Mouse (Mus musculus) brain, embryonic 14.5 days (tissue): ENCODE measurements around the gene Fzd2. TPM values are rescaled to one million over a fixed set of nuclear protein-coding genes. Genes with fewer than 3 reads are reported as not detected.

Experiments used
- DNase-seq: peaks from one replicate; pipeline ENCODE4 v3.0.0-alpha.2; 2011; ENCODE audit warnings: low read depth
- CTCF ChIP-seq: fragments of 200-500 bp; IDR thresholded peaks from 2 replicates; pipeline ENCODE4 v1.5.1; 2012; ENCODE audit warnings: inconsistent platforms, mild to moderate bottlenecking, moderate library complexity, borderline replicate concordance; ENCODE audit not compliant: insufficient read depth, insufficient read length; ENCODE audit errors: extremely low read depth
- POLR2A ChIP-seq: fragments of 200-500 bp; IDR thresholded peaks from 2 replicates; pipeline ENCODE4 v1.6.1; 2012; ENCODE audit warnings: mild to moderate bottlenecking, inconsistent platforms, borderline replicate concordance; ENCODE audit not compliant: poor library complexity, insufficient read depth, insufficient read length, severe bottlenecking; ENCODE audit errors: extremely low read depth
- polyA plus RNA-seq: library from polyadenylated mRNA; depleted of rRNA; stranded (reverse); fragments of >200 nt; gene quantifications from 2 replicates; pipeline ENCODE4 v1.2.3, GENCODE M21; 2012

Fzd2 gene
- polyA plus RNA-seq, 1 experiment, result 35.6 TPM

- no peak for TF ChIP-seq POLR2A
- TF ChIP-seq CTCF, result no peak
These were observed 25.2 kb downstream of the Fzd2 start for GRCm38 (mm10) chr11:102629375-102629774.

GRCm38 (mm10) chr11:102630731-102631130, 26.5 kb downstream of the Fzd2 start:
- TF ChIP-seq POLR2A (no peak), CTCF (no peak)
- no peak for DNase-seq

More at GRCm38 (mm10) chr11:102629375-102629774, 25.2 kb downstream of the Fzd2 start:
- DNase-seq, result no peak

- no peak for TF ChIP-seq POLR2A
- no peak for TF ChIP-seq CTCF
- DNase-seq, result no peak
These were observed 27.0 kb downstream of the Fzd2 start for GRCm38 (mm10) chr11:102631203-102631602.

GRCm38 (mm10) chr11:102632725-102633124, 28.5 kb downstream of the Fzd2 start:
- DNase-seq, result no peak
- TF ChIP-seq POLR2A (no peak), CTCF (no peak)

- TF ChIP-seq POLR2A (no peak), CTCF (no peak)
- DNase-seq, result peak; percentile 74
These were observed 29.2 kb downstream of the Fzd2 start for GRCm38 (mm10) chr11:102633379-102633778.

GRCm38 (mm10) chr11:102636887-102637286, 32.7 kb downstream of the Fzd2 start:
- peak; percentile 55 for DNase-seq
- TF ChIP-seq POLR2A, result no peak
- no peak for TF ChIP-seq CTCF

- DNase-seq, result no peak
- TF ChIP-seq CTCF, result no peak
- TF ChIP-seq POLR2A, result no peak
These were observed 39.7 kb downstream of the Fzd2 start for GRCm38 (mm10) chr11:102643891-102644382.

- no peak for TF ChIP-seq POLR2A
- TF ChIP-seq CTCF, result no peak
- DNase-seq, result no peak
These were observed 42.0 kb downstream of the Fzd2 start for GRCm38 (mm10) chr11:102646226-102646625.

GRCm38 (mm10) chr11:102647885-102648284, 43.7 kb downstream of the Fzd2 start:
- no peak for TF ChIP-seq CTCF
- TF ChIP-seq POLR2A, result no peak

GRCm38 (mm10) chr11:102651381-102651780, 47.2 kb downstream of the Fzd2 start:
- DNase-seq, result peak; percentile 83
- TF ChIP-seq POLR2A (no peak), CTCF (peak; percentile 94)

More at GRCm38 (mm10) chr11:102647885-102648284, 43.7 kb downstream of the Fzd2 start:
- DNase-seq, result no peak

- DNase-seq, result no peak
- TF ChIP-seq POLR2A (no peak), CTCF (no peak)
These were observed 48.6 kb downstream of the Fzd2 start for GRCm38 (mm10) chr11:102652844-102653243.

GRCm38 (mm10) chr11:102655888-102656287, 51.7 kb downstream of the Fzd2 start:
- DNase-seq, result no peak
- TF ChIP-seq POLR2A (no peak), CTCF (no peak)

- TF ChIP-seq POLR2A (no peak), CTCF (no peak; the same call in 1 of the 2 replicates)
- DNase-seq, result peak; percentile 54
These were observed 52.2 kb downstream of the Fzd2 start for GRCm38 (mm10) chr11:102656326-102656926.
